Mouse (Mus musculus) olfactory bulb, adult 2 months (tissue): ENCODE results near the gene B3gnt2.

Source experiments
- CTCF ChIP-seq: fragments of 200-500 bp; IDR thresholded peaks from 2 replicates; pipeline ENCODE4 v1.5.1; 2012; ENCODE audit warnings: low read depth, mild to moderate bottlenecking, low read length, moderate library complexity; ENCODE audit not compliant: insufficient read depth
- POLR2A ChIP-seq: fragments of 200-500 bp; IDR thresholded peaks from 2 replicates; pipeline ENCODE4 v1.6.1; 2012; ENCODE audit warnings: mild to moderate bottlenecking, low read depth, low read length, moderate library complexity; ENCODE audit not compliant: insufficient read depth

- no peak for TF ChIP-seq CTCF
- no peak for TF ChIP-seq POLR2A
Measured at GRCm38 (mm10) chr11:22821243-22821642, 39.5 kb downstream of the B3gnt2 start.
